Mouse (Mus musculus) embryonic facial prominence, embryonic 14.5 days (tissue): ENCODE results near the gene Hs3st6. TPM values are rescaled to one million over a fixed set of nuclear protein-coding genes. Genes with fewer than 3 reads are reported as not detected.

Source experiments
- ATAC-seq: fragments of 200-750 bp; cut with Nextera tagmentation; 2 replicates; pipeline ENCODE4 v1.8.0; 2017; ENCODE audit warnings: low read depth, moderate number of reproducible peaks, moderate TSS enrichment
- DNase-seq: peaks from one replicate; pipeline ENCODE4 v3.0.0-alpha.2; 2015; ENCODE audit warnings: low spot score
- H3K27ac ChIP-seq: fragments of 300-500 bp; sonication (generic); replicated peaks from 2 replicates; pipeline ENCODE4 v1.5.1; 2014; ENCODE audit warnings: low read depth, mild to moderate bottlenecking, low read length, moderate library complexity
- H3K27me3 ChIP-seq: fragments of 300-500 bp; sonication (generic); replicated peaks from 2 replicates; pipeline ENCODE4 v1.6.1; 2014; ENCODE audit warnings: low read length; ENCODE audit not compliant: control insufficient read depth, insufficient read depth
- H3K36me3 ChIP-seq: fragments of 300-500 bp; sonication (generic); 2 replicates; pipeline ENCODE4 v1.6.1; 2014; ENCODE audit warnings: low read length, mixed read lengths; ENCODE audit not compliant: control insufficient read depth, insufficient read depth
- H3K4me1 ChIP-seq: fragments of 300-500 bp; sonication (generic); 2 replicates; pipeline ENCODE4 v1.6.1; 2014; ENCODE audit warnings: antibody characterized with exemption, low read length; ENCODE audit not compliant: control insufficient read depth, insufficient read depth
- H3K4me2 ChIP-seq: fragments of 300-500 bp; sonication (generic); 2 replicates; pipeline ENCODE4 v1.6.1; 2014; ENCODE audit warnings: low read depth, mild to moderate bottlenecking, low read length, moderate library complexity, mixed read lengths
- H3K4me3 ChIP-seq: fragments of 300-500 bp; sonication (generic); 2 replicates; pipeline ENCODE4 v1.5.1; 2014; ENCODE audit warnings: low read depth, mild to moderate bottlenecking, low read length
- H3K9ac ChIP-seq: fragments of 300-500 bp; sonication (generic); 2 replicates; pipeline ENCODE4 v1.6.1; 2014; ENCODE audit warnings: low read depth, mild to moderate bottlenecking, low read length, moderate library complexity, mixed read lengths
- H3K9me3 ChIP-seq: fragments of 300-500 bp; sonication (generic); 2 replicates; pipeline ENCODE4 v1.6.1; 2016; ENCODE audit warnings: low read length; ENCODE audit not compliant: control insufficient read depth
- WGBS: fragments of 180-500 bp; shearing (Covaris S2); extraction: QIAGEN DNeasy Blood & Tissue Kit; methylation state at CpG from one replicate; pipeline ENCODE4 v1.1.7; 2014; 5-methylcytosine and 5-hydroxymethylcytosine counted together
- polyA plus RNA-seq: library from polyadenylated mRNA; unstranded; fragments of >200 nt; fragmentation: Nextera tagmentation; extraction: Ambion mirVana; gene quantifications from 2 replicates; pipeline ENCODE4 v1.2.1, GENCODE M21; 2014

The Hs3st6 gene
- polyA plus RNA-seq, 1 experiment from 2014 or later: 10.1 TPM

- no peak overlapping the region for H3K9ac ChIP-seq
- DNase-seq (peak; percentile 83), ATAC-seq (peak; percentile 56; the same call in 1 of the 2 replicates)
- 25% methylated on average over 3 of the region's 3 CpGs for WGBS
- H3K4me1 ChIP-seq: peaks cover 25% of the 10 kb centered on the region
- no peaks in the 10 kb centered on the region for H3K9me3 ChIP-seq
- no peaks in the 10 kb centered on the region for H3K27me3 ChIP-seq
- no peak overlapping the region for H3K27ac ChIP-seq
- no peaks in the 10 kb centered on the region for H3K36me3 ChIP-seq
- H3K4me3 ChIP-seq: no peak overlapping the region
- no peak overlapping the region for H3K4me2 ChIP-seq
Measured at GRCm38 (mm10) chr17:24769146-24769545, 16.4 kb downstream of the Hs3st6 start.

GRCm38 (mm10) chr17:24773241-24773640, 20.5 kb downstream of the Hs3st6 start:
- H3K9me3 ChIP-seq: no peaks in the 10 kb centered on the region
- WGBS: 84% methylated on average over 5 of the region's 5 CpGs
- no peaks in the 10 kb centered on the region for H3K27me3 ChIP-seq
- no peaks in the 10 kb centered on the region for H3K4me1 ChIP-seq
- H3K36me3 ChIP-seq: no peaks in the 10 kb centered on the region
- H3K27ac ChIP-seq: no peak overlapping the region
- H3K4me3 ChIP-seq: no peak overlapping the region
- no peak overlapping the region for H3K9ac ChIP-seq
- H3K4me2 ChIP-seq: no peak overlapping the region
- ATAC-seq (no peak), DNase-seq (no peak)

DNA sequence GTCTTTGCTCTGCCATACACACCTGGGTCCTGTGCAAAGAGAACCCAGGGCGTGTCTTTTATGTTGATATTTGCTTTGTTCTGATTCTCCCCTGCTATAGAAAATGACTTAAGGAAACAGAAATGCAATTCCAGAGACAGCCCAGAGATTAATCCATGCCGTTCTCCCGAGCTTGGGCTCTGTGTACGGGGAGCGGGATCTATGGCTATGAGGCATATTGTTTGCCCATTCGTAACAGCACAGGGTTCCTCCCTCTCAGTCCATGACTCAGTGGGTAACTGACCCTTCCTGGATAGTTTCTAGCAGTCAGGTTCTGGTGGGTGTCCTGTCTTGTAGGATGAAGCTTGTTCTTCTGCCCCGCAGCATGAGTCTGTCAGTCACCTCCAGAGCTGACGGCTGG, 22.4 kb downstream of the Hs3st6 start:
- Histone ChIP-seq H3K4me3 (no peak overlapping the region), H3K27me3 (no peaks in the 10 kb centered on the region), H3K9ac (peak overlapping the region; percentile 5; the same call in 1 of the 2 replicates), H3K4me1 (no peaks in the 10 kb centered on the region), H3K36me3 (no peaks in the 10 kb centered on the region), H3K4me2 (no peak overlapping the region), H3K9me3 (no peaks in the 10 kb centered on the region), H3K27ac (no peak overlapping the region)
- no peak for DNase-seq
- 70% methylated on average over 8 of the region's 8 CpGs for WGBS
- no peak for ATAC-seq

DNA sequence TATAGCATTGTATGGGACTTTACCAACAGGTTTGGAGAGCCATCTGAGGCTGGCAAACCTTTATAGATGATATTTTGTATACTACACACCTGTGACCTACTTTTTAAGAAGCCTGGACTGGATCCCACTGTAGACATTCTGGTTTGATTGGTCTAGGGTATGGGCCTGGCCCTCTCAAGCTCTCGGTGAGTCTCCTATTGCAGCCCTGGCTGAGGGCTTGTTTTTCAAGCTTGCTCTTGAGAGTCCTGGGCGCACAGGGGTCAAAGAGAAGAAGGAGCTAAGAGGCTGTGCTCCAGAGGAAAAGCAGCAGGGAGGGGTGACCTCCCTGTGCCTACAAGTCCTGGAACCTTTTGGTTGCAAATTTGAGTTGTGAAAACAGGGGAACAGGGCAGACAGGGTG, 24.3 kb downstream of the Hs3st6 start:
- Histone ChIP-seq H3K27me3 (no peaks in the 10 kb centered on the region), H3K4me3 (no peak overlapping the region), H3K4me1 (no peaks in the 10 kb centered on the region), H3K9ac (no peak overlapping the region), H3K9me3 (no peaks in the 10 kb centered on the region), H3K27ac (no peak overlapping the region), H3K36me3 (no peaks in the 10 kb centered on the region), H3K4me2 (no peak overlapping the region)
- peak; percentile 41; the same call in 1 of the 2 replicates for ATAC-seq
- no peak for DNase-seq
- WGBS: 55% methylated on average over 1 of the region's 2 CpGs

- no peaks in the 10 kb centered on the region for H3K27me3 ChIP-seq
- H3K4me1 ChIP-seq: no peaks in the 10 kb centered on the region
- 78% methylated on average over 2 of the region's 2 CpGs for WGBS
Measured at GRCm38 (mm10) chr17:24780821-24781220, 28.0 kb downstream of the Hs3st6 start.

GRCm38 (mm10) chr17:24792190-24792589, 39.4 kb downstream of the Hs3st6 start:
- Histone ChIP-seq H3K4me3 (no peak overlapping the region), H3K9ac (no peak overlapping the region), H3K27me3 (no peaks in the 10 kb centered on the region), H3K9me3 (no peaks in the 10 kb centered on the region), H3K27ac (no peak overlapping the region), H3K4me2 (no peak overlapping the region), H3K4me1 (no peaks in the 10 kb centered on the region), H3K36me3 (no peaks in the 10 kb centered on the region)
- ATAC-seq (no peak), DNase-seq (no peak)
- 65% methylated on average over 8 of the region's 8 CpGs for WGBS

More at GRCm38 (mm10) chr17:24780821-24781220, 28.0 kb downstream of the Hs3st6 start:
- Histone ChIP-seq H3K27ac (no peak overlapping the region), H3K36me3 (no peaks in the 10 kb centered on the region), H3K4me3 (no peak overlapping the region), H3K9ac (no peak overlapping the region), H3K9me3 (no peaks in the 10 kb centered on the region), H3K4me2 (no peak overlapping the region)
- no peak for ATAC-seq
- DNase-seq: no peak

DNA sequence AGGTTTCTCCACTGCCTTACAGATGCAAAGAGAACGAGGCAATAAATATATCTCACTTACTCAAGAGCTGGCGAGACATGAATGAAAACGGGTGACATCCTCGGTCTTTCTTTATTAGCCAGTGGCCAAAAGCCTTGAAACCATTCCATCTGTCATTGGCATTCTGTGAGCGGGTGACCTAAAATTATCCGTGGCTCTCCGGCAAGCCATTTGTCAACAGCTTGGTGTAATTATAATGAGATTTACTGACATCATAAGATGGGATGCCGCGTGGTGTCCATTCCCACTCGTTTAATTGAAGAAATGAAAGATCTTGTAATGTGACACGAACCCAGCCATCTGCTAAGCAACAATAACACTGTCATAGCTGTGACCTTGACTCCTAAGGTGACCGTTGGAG, 42.0 kb downstream of the Hs3st6 start:
- Histone ChIP-seq H3K4me1 (no peaks in the 10 kb centered on the region), H3K4me3 (no peak overlapping the region), H3K27me3 (no peaks in the 10 kb centered on the region), H3K36me3 (no peaks in the 10 kb centered on the region), H3K9me3 (no peaks in the 10 kb centered on the region), H3K4me2 (no peak overlapping the region), H3K9ac (no peak overlapping the region), H3K27ac (no peak overlapping the region)
- 67% methylated on average over 12 of the region's 12 CpGs for WGBS
- DNase-seq (no peak), ATAC-seq (no peak)

- Histone ChIP-seq H3K27me3 (no peaks in the 10 kb centered on the region), H3K27ac (no peak overlapping the region), H3K9ac (no peak overlapping the region), H3K4me2 (no peak overlapping the region), H3K4me3 (no peak overlapping the region), H3K36me3 (no peaks in the 10 kb centered on the region), H3K9me3 (no peaks in the 10 kb centered on the region), H3K4me1 (no peaks in the 10 kb centered on the region)
- WGBS: 73% methylated on average over 3 of the region's 3 CpGs
- ATAC-seq (no peak), DNase-seq (no peak)
Measured at GRCm38 (mm10) chr17:24796969-24797368, 44.2 kb downstream of the Hs3st6 start.

- Histone ChIP-seq H3K36me3 (no peaks in the 10 kb centered on the region), H3K9me3 (no peaks in the 10 kb centered on the region), H3K9ac (no peak overlapping the region), H3K4me1 (no peaks in the 10 kb centered on the region), H3K4me2 (no peak overlapping the region), H3K27me3 (0 out of 2 replicates have a peak, but pooled peaks cover 2% of the 10 kb centered on the region), H3K4me3 (no peak overlapping the region), H3K27ac (no peak overlapping the region)
- 47% methylated on average over 8 of the region's 9 CpGs for WGBS
- no peak for ATAC-seq
- DNase-seq: no peak
Measured at GRCm38 (mm10) chr17:24798229-24798628, 45.4 kb downstream of the Hs3st6 start.
